Mouse (Mus musculus) heart, embryonic 11.5 days (tissue): ENCODE data around the gene Fshr. TPM values are rescaled to one million over a fixed set of nuclear protein-coding genes. Genes with fewer than 3 reads are reported as not detected.
A peak's percentile ranks its signal among the peaks of the same experiment; 100 is the strongest.

Source experiments
- ATAC-seq: fragments of 200-750 bp; cut with Nextera tagmentation; replicated peaks from 2 replicates; pipeline ENCODE4 v1.8.0; 2017; ENCODE audit warnings: moderate library complexity; ENCODE audit not compliant: insufficient number of reproducible peaks, low FRiP score, low TSS enrichment
- H3K27ac ChIP-seq: fragments of 300-500 bp; sonication (generic); 2 replicates; pipeline ENCODE4 v1.5.1; 2014; ENCODE audit warnings: mild to moderate bottlenecking, low read depth, low read length
- H3K27me3 ChIP-seq: fragments of 300-500 bp; sonication (generic); 2 replicates; pipeline ENCODE4 v1.6.1; 2014; ENCODE audit warnings: mild to moderate bottlenecking, low read length, mixed read lengths; ENCODE audit not compliant: control insufficient read depth, insufficient read depth
- H3K36me3 ChIP-seq: fragments of 300-500 bp; sonication (generic); 2 replicates; pipeline ENCODE4 v1.6.1; 2014; ENCODE audit warnings: mild to moderate bottlenecking, low read length, moderate library complexity, mixed read lengths; ENCODE audit not compliant: control insufficient read depth, insufficient read depth
- H3K4me1 ChIP-seq: fragments of 300-500 bp; sonication (generic); 2 replicates; pipeline ENCODE4 v1.6.1; 2014; ENCODE audit warnings: low read length; ENCODE audit not compliant: control insufficient read depth, insufficient read depth
- H3K4me2 ChIP-seq: fragments of 300-500 bp; sonication (generic); 2 replicates; pipeline ENCODE4 v1.6.1; 2014; ENCODE audit warnings: mild to moderate bottlenecking, moderate library complexity
- H3K4me3 ChIP-seq: fragments of 300-500 bp; sonication (generic); 2 replicates; pipeline ENCODE4 v1.5.1; 2014; ENCODE audit warnings: low read depth, low read length
- H3K9ac ChIP-seq: fragments of 300-500 bp; sonication (generic); 2 replicates; pipeline ENCODE4 v1.6.1; 2014; ENCODE audit warnings: mild to moderate bottlenecking, low read depth, low read length, moderate library complexity
- H3K9me3 ChIP-seq: fragments of 300-500 bp; sonication (generic); replicated peaks from 2 replicates; pipeline ENCODE4 v1.6.1; 2016; ENCODE audit warnings: low read length; ENCODE audit not compliant: control insufficient read depth
- WGBS: fragments of 180-500 bp; shearing (Covaris S2); extraction: QIAGEN DNeasy Blood & Tissue Kit; methylation state at CpG from one replicate; pipeline ENCODE4 v1.1.7; 2014; ENCODE audit not compliant: insufficient replicate concordance; 5-methylcytosine and 5-hydroxymethylcytosine counted together
- polyA plus RNA-seq: library from polyadenylated mRNA; unstranded; fragments of >200 nt; fragmentation: Nextera tagmentation; extraction: Ambion mirVana; gene quantifications from 2 replicates; pipeline ENCODE4 v1.2.1, GENCODE M21; 2014

The Fshr gene
- polyA plus RNA-seq, 1 experiment from 2014 or later, result not detected

DNA sequence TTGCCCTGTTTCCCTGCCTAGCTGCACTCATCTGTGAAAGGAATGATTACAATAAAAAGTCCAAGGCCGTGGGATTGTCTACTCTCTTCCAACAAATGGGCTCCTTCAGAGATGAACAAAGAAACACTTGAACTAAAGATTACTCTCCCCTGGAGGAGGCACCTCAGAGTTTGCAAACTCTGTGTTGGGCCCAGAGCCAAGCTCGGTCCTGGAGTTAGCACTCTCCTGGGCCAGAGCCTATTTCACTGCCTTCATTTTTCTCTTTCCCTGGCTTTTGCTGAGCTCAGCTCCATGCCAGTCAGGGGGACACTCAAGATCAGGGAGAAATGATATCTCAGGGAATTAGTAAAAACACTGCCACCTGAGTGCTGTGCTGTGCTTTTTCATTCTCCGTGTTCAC, 234.4 kb downstream of the Fshr start:
- no peak for ATAC-seq
- Histone ChIP-seq H3K27ac (no peak overlapping the region), H3K27me3 (no peaks in the 10 kb centered on the region), H3K4me3 (no peak overlapping the region), H3K9ac (no peak overlapping the region), H3K4me1 (no peaks in the 10 kb centered on the region), H3K36me3 (no peaks in the 10 kb centered on the region), H3K4me2 (no peak overlapping the region), H3K9me3 (no peaks in the 10 kb centered on the region)
- WGBS, result 59% methylated on average over 3 of the region's 3 CpGs

DNA sequence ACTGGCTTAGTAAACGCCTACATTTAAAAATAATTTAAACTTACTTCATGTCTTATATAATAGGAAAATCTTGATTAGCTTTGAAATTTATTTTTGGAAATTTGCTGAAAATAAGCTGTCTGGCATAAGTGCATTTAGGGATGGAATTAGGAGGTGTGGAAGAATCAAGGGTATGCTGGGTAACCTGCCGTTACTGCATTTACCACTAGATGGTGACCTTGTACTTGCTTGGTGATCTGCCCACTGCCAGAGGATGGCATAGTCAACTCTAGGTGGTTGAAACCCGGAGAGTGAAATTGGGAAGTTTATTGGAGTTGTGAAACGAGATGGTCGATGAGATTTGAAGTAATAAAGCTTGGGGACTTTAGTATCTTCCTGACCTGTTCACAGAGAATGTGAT, 246.5 kb downstream of the Fshr start:
- Histone ChIP-seq H3K9ac (no peak overlapping the region), H3K4me1 (no peaks in the 10 kb centered on the region), H3K27ac (no peak overlapping the region), H3K27me3 (no peaks in the 10 kb centered on the region), H3K4me2 (no peak overlapping the region), H3K9me3 (no peaks in the 10 kb centered on the region), H3K4me3 (no peak overlapping the region), H3K36me3 (no peaks in the 10 kb centered on the region)
- ATAC-seq, result no peak; the same call in 1 of the 2 replicates
- WGBS, result 38% methylated on average over 5 of the region's 5 CpGs

DNA sequence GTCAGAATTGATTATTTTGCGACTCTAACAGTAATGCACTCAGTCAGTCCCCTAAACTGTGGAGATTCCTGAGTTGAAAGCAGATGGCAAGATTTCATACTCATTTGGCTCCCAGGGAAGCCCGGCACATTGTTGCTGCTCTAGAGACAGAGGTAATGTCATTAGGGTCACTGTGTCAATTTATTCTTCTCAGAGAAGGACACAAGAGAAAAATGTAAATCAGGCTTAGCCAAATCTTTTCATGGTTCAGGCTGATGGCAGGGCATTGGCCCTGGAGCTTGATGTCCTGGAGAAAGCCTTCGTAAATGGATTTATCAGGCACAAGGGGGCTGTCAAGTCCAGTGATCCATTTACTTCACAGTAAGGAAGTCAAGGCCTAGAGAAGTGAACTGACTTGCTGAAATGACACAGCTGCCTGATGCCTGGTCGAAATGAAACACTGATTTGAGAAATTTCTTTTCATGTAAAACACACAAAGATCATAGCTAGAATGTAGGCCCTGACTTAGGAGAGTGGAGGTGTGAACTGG, 262.3 kb downstream of the Fshr start:
- Histone ChIP-seq H3K4me3 (no peak overlapping the region), H3K27me3 (no peaks in the 10 kb centered on the region), H3K9ac (no peak overlapping the region), H3K36me3 (no peaks in the 10 kb centered on the region), H3K4me2 (no peak overlapping the region), H3K27ac (no peak overlapping the region), H3K4me1 (no peaks in the 10 kb centered on the region), H3K9me3 (no peaks in the 10 kb centered on the region)
- ATAC-seq, result no peak
- 19% methylated on average over 4 of the region's 4 CpGs for WGBS

DNA sequence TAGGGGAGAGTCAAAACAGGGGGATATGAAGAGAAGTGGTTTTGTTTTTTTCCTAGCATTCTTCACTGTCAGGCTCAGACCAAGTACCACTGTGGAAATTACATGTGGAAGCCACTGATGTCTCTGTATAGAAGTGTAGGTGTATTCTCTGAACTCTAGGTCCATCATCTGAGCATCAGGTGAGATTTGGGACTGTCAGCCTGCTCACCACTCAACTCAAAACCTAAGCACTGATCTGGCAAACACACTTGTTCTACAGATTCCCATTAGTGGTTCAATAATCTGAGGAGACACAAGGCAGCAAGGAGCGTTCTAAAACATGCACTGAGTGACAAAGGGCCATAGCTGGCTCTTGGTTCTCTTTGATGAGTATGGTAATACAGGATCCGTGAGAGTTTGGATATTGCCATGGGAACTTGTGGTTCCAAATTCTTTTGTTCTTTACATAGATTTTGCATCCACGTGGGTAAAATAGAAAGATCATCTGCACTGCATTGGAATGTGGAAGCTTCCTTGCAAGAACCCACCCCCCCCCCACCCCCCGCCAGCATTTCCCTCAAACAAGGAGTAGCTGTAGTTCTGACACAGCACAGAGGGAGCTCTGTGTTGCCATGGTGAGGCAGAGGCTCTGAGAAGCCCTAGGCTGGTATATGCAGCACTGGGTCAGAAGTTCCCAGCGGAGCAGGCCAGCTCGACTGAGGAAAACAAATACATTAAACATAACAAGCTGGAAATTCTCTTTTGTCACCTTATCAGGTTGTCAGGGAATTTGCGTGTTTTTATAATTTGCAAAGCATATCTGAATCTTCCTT, 262.9 kb downstream of the Fshr start:
- peak; percentile 74; the same call in 1 of the 2 replicates for ATAC-seq
- Histone ChIP-seq H3K4me1 (no peaks in the 10 kb centered on the region), H3K27ac (no peak overlapping the region), H3K4me3 (no peak overlapping the region), H3K27me3 (no peaks in the 10 kb centered on the region), H3K4me2 (no peak overlapping the region), H3K9ac (no peak overlapping the region), H3K9me3 (no peaks in the 10 kb centered on the region), H3K36me3 (no peaks in the 10 kb centered on the region)
- 29% methylated on average over 7 of the region's 7 CpGs for WGBS

DNA sequence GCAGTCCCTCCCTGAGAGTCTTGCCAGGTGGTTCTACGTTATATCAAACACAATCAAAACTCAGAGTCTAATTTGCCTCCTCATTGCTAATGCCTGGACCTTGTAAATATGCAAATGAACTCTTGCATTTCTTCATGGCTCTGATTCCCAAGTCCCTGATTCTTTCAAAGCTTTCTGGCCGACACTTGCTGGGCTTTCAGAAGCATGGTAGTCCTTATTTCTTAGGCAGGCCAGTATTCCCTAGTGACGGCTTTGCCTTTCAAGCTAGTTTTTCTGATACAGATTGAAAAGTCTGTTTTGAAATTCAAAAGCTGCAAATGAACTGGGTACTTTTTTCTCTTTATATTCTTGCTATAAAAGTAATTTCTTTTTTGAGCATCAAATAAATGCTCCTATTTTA, 263.5 kb downstream of the Fshr start:
- no peaks in the 10 kb centered on the region for H3K9me3 ChIP-seq
- H3K4me3 ChIP-seq, result no peak overlapping the region
- H3K4me1 ChIP-seq, result no peaks in the 10 kb centered on the region
- 70% methylated on average over 3 of the region's 3 CpGs for WGBS
- ATAC-seq, result no peak
- no peaks in the 10 kb centered on the region for H3K36me3 ChIP-seq
- H3K27me3 ChIP-seq, result no peaks in the 10 kb centered on the region
- no peak overlapping the region for H3K27ac ChIP-seq
- H3K4me2 ChIP-seq, result no peak overlapping the region
- no peak overlapping the region for H3K9ac ChIP-seq
